Mouse (Mus musculus): ENCODE data around the gene Gm42372. TPM values are rescaled to one million over a fixed set of nuclear protein-coding genes. Genes with fewer than 3 reads are reported as not detected.

Gm42372 gene
- under 1 TPM; 0.18 to 0.29 TPM for total RNA-seq (2023)

GRCm38 (mm10) chr7:16982859-16983568, at the start of gene Gm42372:
Gm42372 (plus strand) TSS chr7:16983086.

DNA sequence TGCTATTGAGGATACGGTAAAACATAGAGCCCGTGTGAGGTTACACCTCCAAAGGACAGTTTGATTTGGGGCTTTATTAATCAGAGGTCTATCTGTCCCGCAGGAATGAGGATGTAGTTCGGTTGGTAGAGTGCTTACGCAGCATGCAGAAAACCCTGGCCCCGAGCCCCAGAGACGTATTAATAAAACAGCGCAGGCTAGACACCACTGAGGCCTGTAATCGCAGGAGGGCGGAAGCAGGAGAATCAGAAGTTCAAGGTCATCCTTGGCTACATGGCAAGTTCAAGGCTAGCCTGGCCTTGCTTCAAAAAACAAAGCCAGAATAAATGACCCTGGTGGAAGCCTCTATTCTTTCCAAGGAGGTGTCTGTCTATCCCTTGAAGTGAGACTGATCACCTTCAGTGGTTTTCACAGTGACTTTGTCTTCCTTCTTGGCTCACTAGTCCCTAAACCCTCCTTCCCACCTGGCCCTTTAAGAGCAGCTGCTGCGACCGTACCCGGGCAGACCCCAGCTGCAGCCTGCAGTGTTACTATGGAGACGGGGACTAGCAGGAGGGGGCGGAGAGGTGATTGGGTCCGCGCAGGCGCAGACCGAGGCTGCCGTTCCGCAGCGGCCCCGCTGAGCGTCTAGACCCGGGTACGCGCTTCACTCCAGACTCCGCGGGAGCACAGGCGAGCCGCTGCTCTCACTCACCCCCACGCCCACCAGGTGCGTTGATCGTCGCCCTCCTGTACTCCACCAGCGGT, 38.7 kb upstream of the Gm42372 start, which contains the start of gene Pnmal2:
Gene Pnmal2, plus strand, starts transcription at position 622 of the 747 bp plus-strand sequence.

GRCm38 (mm10) chr7:16959539-16960187, 23.2 kb upstream of the Gm42372 start, which contains the start of gene Pnmal1:
Pnmal1 (plus strand) TSS chr7:16959679.

DNA sequence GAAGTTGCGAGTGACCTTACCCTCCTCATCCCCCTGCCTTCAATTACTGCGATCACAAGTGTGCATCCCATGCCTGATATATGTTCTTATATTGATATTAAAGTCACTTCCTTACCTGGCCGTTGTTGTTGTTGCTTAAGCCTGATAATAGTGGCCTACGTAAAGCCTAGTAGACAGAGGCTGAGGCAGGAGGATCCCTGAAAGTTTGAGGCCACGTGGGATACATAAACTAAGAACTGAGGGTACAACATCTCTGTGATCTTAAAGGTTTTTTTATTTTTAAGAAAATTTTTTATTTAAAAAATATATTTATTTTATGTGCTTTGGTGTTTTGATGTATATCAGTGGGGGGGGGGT, 9.5 kb downstream of the Gm42372 start, which contains the start of gene Ccdc8:
Gene Ccdc8, plus strand, starts transcription at position 258 of the 357 bp plus-strand sequence.

DNA sequence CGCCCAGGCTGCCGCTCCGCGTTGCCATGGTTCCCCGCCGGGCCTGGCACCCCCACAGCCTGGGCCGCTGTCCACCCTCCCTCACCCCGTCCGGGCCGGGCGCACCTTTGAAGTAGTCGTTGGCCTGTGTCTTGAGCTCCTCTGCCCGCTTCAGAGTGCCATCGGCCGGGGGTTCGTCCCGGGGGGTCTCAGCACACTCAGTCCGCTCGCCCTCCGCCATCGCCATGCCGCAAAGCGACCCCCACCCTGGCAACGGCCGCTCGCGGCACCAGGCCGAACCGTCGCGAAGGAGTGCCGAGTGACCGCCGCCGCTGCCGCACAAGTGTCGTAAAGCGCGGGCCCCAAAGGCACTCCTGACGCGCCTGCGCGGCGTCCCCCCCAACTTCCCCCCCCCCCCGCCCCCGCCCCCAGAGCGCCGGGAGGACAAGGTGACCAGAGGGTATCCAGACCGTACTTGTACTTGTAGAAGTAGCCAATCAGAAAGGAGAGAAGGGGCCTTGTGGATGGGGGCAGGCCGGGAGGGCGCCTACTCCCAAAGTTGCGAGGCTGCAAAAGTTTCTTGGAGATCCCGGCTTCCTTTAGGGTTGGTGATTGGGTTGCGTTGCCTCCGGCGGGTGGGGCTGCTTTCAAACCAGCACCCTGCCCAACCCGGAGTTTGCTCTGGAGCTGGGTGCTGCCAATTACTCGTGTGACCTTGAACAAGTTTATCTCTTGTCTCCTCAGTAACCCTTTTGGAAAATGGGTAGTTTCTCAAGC, 44.9 kb downstream of the Gm42372 start, which contains the start of gene Ppp5c:
Gene Ppp5c, minus strand, starts transcription at position 337 of the 756 bp plus-strand sequence.

Other genes with a start within 250 kb of the Gm42372 start
- 10 to 100 TPM; 72.7 to 84.2 TPM for gene Ap2s1, start 244.7 kb upstream of the Gm42372 start, total RNA-seq (2023)
- gene Slc1a5, start 201.7 kb upstream of the Gm42372 start, total RNA-seq (2023), result 100 to 1,000 TPM; 185 to 202 TPM
- gene Strn4, start 167.2 kb upstream of the Gm42372 start, total RNA-seq (2023), result 100 to 1,000 TPM; 139 to 176 TPM
- 10 to 100 TPM; 26.3 to 29.3 TPM for gene Fkrp, start 166.4 kb upstream of the Gm42372 start, total RNA-seq (2023)
- gene Prkd2, start 140.2 kb upstream of the Gm42372 start, total RNA-seq (2023), result 100 to 1,000 TPM; 277 to 288 TPM
- gene Dact3, start 107.8 kb upstream of the Gm42372 start, total RNA-seq (2023), result under 1 TPM; 0.23 to 0.59 TPM
- not detected for gene Gng8, start 91.3 kb upstream of the Gm42372 start, total RNA-seq (2023)
- not detected for gene Ptgir, start 76.6 kb upstream of the Gm42372 start, total RNA-seq (2023)
- gene Calm3, start 59.0 kb upstream of the Gm42372 start, total RNA-seq (2023), result 100 to 1,000 TPM; 125 to 130 TPM
- not detected for gene Pnmal2, start 38.4 kb upstream of the Gm42372 start, total RNA-seq (2023)
- not detected for gene Pnmal1, start 23.4 kb upstream of the Gm42372 start, total RNA-seq (2023)
- gene Ccdc8, start 9.6 kb downstream of the Gm42372 start, total RNA-seq (2023), result not detected
- 100 to 1,000 TPM; 164 to 166 TPM for gene Ppp5c, start 44.8 kb downstream of the Gm42372 start, total RNA-seq (2023)
- 1 to 10 TPM; 1.9 to 2.0 TPM for gene Hif3a, start 79.3 kb downstream of the Gm42372 start, total RNA-seq (2023)
- under 1 TPM in 1 of 2 experiments, not detected in 1; 0.12 TPM for gene Psg16, start 91.0 kb downstream of the Gm42372 start, total RNA-seq (2023)
- gene Ceacam3, start 167.2 kb downstream of the Gm42372 start, total RNA-seq (2023), result not detected
- not detected for gene Psg29, start 220.4 kb downstream of the Gm42372 start, total RNA-seq (2023)

Measured in B cell, adult 67 days (primary cell).